Mouse (Mus musculus) kidney, adult 8-10 months (tissue): ENCODE results near the gene Hemk1.
"Not testable (repeated sequence)": the region's sequence is repeated elsewhere in the genome, so short reads cannot be mapped to it uniquely, and the experiment has no call there.

Experiments
- DNase-seq, 2 experiments: peaks; one replicate each; pipeline ENCODE4 v3.0.0; 2022

Hemk1 gene

GRCm38 (mm10) chr9:107307099-107307872 lies 30.9 kb downstream of the Hemk1 start:
- DNase-seq = peak; percentile 55 to 59

DNA sequence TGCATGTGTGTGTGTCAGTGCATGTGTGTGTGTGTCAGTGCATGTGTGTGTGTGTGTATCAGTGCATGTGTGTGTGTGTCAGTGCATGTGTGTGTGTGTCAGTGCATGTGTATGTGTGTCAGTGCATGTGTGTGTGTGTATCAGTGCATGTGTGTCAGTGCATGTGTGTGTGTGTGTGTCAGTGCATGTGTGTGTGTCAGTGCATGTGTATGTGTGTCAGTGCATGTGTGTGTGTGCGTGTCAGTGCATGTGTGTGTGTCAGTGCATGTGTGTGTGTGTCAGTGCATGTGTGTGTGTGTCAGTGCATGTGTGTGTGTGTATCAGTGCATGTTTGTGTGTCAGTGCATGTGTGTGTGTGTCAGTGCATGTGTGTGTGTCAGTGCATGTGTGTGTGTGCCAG lies 31.5 kb downstream of the Hemk1 start:
- not testable (repeated sequence) for DNase-seq

DNA sequence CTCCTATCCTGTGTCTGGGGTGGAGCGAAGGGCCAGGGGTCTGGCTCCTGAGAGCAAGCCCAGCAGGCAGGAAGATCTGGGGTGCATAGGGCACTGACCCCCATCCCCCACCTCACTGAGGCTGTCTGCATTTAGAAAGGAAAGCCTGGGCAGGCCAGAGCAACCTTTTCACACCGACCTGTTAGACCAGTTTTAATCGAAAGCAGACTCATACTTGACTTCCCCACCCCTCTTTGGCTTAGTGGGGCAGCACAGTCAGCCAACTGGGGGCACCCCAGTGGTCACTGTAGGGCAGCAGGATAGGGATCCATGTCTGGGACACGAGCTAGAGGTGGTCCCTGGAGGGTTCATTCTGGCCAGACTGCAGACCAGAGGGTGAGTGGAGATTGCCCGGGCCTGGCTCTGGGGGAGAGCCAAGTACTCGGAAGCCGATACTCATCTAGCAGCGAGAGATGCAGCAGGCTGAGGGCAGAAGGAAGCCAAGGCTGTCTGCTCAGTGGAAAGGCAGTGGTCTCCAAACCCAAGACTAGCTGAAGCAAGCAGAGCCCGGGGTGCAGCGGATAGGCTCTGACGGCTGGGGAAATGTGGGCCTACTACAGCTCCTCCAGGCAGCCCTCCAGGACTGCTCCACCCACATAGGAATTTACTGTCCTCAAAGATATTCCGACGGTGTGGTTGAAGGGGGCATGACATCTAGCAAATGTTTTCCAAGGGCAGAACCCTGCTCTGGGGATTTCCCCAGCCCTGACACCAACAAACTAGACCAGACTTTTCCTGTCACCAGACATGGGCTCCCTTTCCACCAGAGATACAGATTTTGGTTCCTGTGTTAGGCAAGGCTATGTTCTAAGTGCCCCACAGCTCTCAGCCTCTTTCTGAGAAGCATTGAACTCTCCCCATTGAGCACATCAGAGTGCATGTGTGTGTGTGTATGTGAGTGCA lies 32.3 kb downstream of the Hemk1 start:
- peak; percentile 39 to 58 for DNase-seq

- DNase-seq = no peak
Observed at GRCm38 (mm10) chr9:107305012-107305411, 33.1 kb downstream of the Hemk1 start.

DNA sequence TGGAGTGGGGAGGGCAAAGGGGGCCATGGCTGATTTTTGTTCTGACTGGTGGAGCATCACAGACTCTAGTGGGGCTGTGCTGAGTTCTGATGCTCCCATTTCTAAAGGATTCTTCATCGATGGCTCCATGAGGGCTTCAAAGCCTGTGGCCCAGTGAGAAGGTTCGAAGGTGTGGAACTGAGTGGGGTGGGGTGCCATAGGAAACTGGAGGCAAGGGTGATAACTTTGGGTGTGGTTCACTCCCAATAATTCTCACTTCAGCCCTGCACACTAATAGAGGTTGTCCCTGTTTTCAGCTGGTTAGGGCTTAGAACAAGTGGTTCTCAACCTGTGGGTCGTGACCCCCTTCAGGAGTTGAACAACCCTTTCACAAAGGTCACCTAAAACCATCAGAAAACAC lies 33.8 kb downstream of the Hemk1 start:
- no peak for DNase-seq

- no peak for DNase-seq
Observed at GRCm38 (mm10) chr9:107303900-107304299, 34.2 kb downstream of the Hemk1 start.

DNA sequence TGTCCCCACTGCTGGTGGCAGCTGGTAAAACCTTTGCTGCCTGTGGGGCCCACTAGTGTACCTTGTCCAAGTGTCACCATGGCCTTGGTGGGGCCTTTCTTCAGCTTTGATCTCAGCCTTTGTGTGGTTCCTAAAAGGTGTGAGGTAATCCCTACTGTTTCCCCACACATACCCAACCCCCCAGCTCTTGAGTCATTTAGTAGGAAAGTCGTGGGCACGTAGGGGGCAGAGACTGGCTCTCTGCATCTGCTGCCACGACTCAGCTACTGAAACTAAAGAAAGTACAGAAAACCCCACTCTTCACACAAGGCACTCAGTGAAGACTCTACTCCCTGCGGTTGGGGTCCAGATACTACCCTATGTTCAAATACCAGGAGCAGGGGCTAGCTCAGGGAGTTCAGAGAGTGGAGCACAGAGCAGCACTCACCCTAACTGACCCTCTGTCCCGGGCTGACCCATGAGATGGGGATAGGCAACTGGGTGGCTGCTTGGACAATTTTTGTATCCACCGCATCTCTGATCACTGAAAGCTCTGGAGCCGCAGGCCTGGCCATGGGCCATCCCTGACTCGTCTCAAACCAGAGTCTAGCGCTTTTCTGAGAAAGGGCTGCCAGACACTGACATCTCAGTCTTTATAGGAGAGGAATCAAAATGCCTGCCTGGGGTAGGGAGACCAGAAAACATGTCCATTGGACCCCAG lies 34.9 kb downstream of the Hemk1 start:
- no peak for DNase-seq

DNA sequence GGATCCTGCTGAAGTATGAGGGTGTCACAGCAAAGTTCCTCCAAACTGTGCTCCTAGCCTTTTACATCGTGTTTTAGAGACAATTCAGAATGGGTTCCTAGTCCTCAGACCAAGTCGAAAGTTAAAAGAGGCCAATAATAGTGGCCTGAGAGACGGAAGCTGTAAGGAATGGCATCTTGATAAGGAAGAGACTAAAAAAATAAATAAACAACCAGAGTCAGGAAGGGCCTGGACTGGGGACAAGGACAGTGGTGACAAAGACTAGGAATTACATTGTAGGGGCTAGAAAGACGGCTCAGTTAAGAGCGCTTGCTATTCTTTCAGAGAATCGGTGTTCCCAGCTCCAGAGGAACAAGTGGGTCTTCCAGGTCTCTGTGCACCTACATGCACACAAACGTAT lies 35.6 kb downstream of the Hemk1 start:
- DNase-seq = no peak

- DNase-seq = no peak
Observed at GRCm38 (mm10) chr9:107301554-107302331, 36.4 kb downstream of the Hemk1 start.

- DNase-seq = no peak
Observed at GRCm38 (mm10) chr9:107300224-107300973, 37.8 kb downstream of the Hemk1 start.

DNA sequence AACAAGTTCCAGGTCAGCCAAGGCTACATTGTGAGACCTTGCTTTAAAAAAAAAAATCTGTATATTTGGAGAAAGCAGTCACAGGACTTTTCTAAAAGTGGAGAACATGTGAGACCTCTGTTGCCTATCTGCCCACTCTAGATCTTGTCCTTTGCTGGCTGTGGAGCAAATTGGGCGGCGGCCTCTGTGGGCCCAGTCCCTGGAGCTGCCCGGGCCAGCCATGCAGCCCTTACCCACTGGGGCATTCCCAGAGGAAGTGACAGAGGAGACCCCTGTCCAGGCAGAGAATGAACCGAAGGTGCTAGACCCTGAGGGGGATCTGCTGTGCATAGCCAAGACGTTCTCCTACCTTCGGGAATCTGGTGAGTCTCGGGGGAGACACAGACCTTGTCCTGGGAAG lies 38.4 kb downstream of the Hemk1 start:
- DNase-seq = no peak

- no peak for DNase-seq
Observed at GRCm38 (mm10) chr9:107298876-107299275, 39.3 kb downstream of the Hemk1 start.

- peak; percentile 70 to 78 for DNase-seq
Observed at GRCm38 (mm10) chr9:107298059-107298780, 39.9 kb downstream of the Hemk1 start.

DNA sequence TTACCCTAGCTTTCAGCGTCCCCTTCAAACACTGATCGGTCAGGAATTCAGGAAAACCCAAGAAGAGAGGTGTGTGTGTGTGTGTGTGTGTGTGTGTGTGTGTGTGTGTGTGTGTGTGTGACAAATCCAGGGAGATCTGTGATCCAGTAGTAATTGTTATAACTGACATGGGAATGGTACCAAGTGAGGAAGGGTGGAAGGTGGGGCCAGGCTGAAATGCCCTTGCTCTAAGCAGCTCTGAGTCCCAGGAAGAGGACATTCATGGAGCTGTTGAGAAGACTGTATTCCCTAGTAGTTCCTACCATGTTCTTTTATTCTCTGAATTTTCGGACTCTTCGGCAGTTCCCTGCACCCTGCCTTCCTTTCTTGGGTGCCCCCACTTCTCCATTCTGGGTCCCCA lies 40.5 kb downstream of the Hemk1 start:
- no peak for DNase-seq

DNA sequence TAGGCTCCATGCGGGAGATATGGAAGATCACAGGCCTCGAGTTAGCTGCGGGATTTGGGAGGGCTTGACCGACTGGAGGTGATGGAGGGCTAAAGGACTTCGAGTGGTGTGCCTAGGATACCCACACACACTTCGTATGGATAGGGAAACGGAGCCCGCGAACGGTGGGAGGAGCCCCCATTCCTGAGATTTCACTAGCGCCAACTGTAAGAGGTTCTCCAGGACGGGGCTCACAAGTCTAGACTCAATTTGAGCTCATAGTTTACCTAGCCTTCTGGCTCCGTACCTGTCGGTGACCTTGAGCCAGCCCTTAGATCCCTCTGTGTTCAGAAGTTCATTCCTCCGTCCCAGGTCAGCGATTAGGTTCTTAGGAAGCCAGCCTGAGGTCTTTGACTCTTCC lies 41.1 kb downstream of the Hemk1 start:
- peak; percentile 46 to 59 for DNase-seq

DNA sequence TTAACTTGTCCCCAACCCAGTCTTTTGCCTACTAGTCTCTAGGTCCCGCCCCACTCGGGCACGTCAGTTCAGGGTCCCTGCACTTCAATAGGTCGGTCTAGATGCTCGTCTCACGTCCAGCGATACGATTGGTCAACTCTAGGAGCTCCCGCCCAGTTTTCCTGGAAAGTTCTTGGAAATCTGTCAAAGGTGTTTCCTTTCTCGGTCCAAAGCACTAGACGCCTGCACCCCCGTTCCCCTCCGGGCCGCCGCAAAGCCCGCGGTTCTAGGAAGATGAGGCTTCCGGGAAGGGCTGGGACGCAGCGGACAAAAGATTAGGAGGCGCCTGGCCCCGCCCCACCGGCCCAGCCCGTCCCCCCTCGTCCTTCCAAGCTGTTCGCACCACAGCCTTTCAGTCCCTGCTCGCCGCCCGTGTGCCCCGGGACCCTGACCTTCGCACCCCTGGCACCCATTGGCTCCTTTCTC lies 41.6 kb downstream of the Hemk1 start:
- peak; percentile 98 to 99 for DNase-seq

DNA sequence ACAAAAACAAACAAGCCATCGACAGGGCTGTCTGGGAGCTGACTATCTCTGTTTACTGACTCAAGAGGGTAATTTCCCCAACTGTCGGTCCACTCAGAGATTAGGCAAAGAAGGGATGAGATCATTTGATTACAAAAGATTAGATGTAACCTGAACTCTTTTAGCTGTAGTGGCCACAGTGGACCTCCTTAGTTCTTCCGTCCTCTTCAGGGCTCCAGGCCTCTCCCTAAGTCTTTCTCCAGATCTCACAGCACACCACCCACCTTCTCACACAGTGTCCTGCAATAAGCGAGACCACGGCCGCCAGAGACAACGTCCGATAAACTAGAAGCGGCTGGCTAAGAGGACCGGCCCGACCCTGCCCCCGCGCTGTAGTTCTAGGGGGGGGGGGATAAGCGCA lies 42.1 kb downstream of the Hemk1 start:
- no peak for DNase-seq

GRCm38 (mm10) chr9:107296016-107296040 lies 42.3 kb downstream of the Hemk1 start, which contains the start of gene Cish:
TSS of gene Cish (plus strand) at chr9:107296026.
- no peak for DNase-seq

- DNase-seq = no peak
Observed at GRCm38 (mm10) chr9:107295616-107296015, 42.5 kb downstream of the Hemk1 start.

DNA sequence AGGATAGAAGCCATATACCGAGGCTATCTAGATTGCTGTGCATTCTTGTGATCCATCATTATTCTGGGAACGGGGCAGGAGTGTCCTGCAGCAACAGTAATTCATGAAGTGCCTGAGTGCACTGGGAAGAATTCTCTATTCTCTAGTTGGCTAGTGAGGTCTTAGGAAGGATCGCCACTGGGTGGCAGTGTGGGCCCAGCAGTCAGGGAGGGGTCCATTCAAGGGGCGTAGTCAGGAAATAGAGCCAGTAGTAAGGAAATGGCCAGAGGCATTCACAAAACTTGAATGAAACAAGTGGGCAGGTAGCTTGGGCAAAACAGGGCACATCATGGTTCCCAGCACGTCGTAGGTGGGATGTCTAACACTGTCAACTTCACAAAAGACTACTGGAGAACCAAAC lies 43.9 kb downstream of the Hemk1 start:
- DNase-seq = peak; percentile 78 to 87

- DNase-seq = peak; percentile 76 to 88
Observed at GRCm38 (mm10) chr9:107290897-107291296, 47.3 kb downstream of the Hemk1 start.
